Mouse (Mus musculus): ENCODE data around the gene Apoc2. TPM values are rescaled to one million over a fixed set of nuclear protein-coding genes. Genes with fewer than 3 reads are reported as not detected.
"Not testable (repeated sequence)": the region's sequence is repeated elsewhere in the genome, so short reads cannot be mapped to it uniquely, and the experiment has no call there.

Gene Apoc2
- total and polyA plus RNA-seq, 2 experiments from 2014 or later: 0.50 to 0.86 TPM

GRCm38 (mm10) chr7:19688611-19689010 lies 10.9 kb upstream of the Apoc2 start:
- no peak overlapping the region for H3K4me2 ChIP-seq (ENCODE audit: low read depth)
- 88% methylated on average over 2 of the region's 2 CpGs for WGBS
- H3K9ac ChIP-seq: no peak overlapping the region
- H3K27ac ChIP-seq (ENCODE audit: low read depth, low read length): no peak overlapping the region
- ATAC-seq: no peak
- no peaks in the 10 kb centered on the region for H3K9me3 ChIP-seq (ENCODE audit: low read length)
- no peak overlapping the region for H3K4me3 ChIP-seq (ENCODE audit: low read depth, low read length)
- H3K4me1 ChIP-seq (ENCODE audit: insufficient read depth): no peaks in the 10 kb centered on the region
- no peak for TF ChIP-seq CTCF (IDR thresholded peaks at IDR 0.05; ENCODE audit: low read depth)
- no peaks in the 10 kb centered on the region for H3K27me3 ChIP-seq (ENCODE audit: insufficient read depth, low read length)
- H3K36me3 ChIP-seq (ENCODE audit: insufficient read depth): no peaks in the 10 kb centered on the region
- no peak for DNase-seq

- 92% methylated on average over 10 of the region's 10 CpGs for WGBS
- H3K4me3 ChIP-seq (ENCODE audit: low read depth, low read length): no peak overlapping the region
- TF ChIP-seq CTCF (IDR thresholded peaks at IDR 0.05; ENCODE audit: low read depth): no peak
- no peaks in the 10 kb centered on the region for H3K4me1 ChIP-seq (ENCODE audit: insufficient read depth)
- H3K36me3 ChIP-seq (ENCODE audit: insufficient read depth): no peaks in the 10 kb centered on the region
- no peak overlapping the region for H3K4me2 ChIP-seq (ENCODE audit: low read depth)
- H3K27me3 ChIP-seq (ENCODE audit: insufficient read depth, low read length): no peaks in the 10 kb centered on the region
- H3K9ac ChIP-seq: no peak overlapping the region
- DNase-seq: no peak
- no peak for ATAC-seq
- no peaks in the 10 kb centered on the region for H3K9me3 ChIP-seq (ENCODE audit: low read length)
- no peak overlapping the region for H3K27ac ChIP-seq (ENCODE audit: low read depth, low read length)
Observed at GRCm38 (mm10) chr7:19688101-19688500, 10.4 kb upstream of the Apoc2 start.

- H3K27ac ChIP-seq (ENCODE audit: low read depth, low read length); H3K9ac ChIP-seq; H3K9me3 ChIP-seq (ENCODE audit: low read length); H3K36me3 ChIP-seq (ENCODE audit: insufficient read depth); H3K4me1 ChIP-seq (ENCODE audit: insufficient read depth); DNase-seq; H3K4me2 ChIP-seq (ENCODE audit: low read depth); ATAC-seq; H3K4me3 ChIP-seq (ENCODE audit: low read depth, low read length); H3K27me3 ChIP-seq (ENCODE audit: insufficient read depth, low read length): not testable (repeated sequence)
- 75% methylated on average over 8 of the region's 8 CpGs for WGBS
Observed at GRCm38 (mm10) chr7:19686927-19687583, 9.3 kb upstream of the Apoc2 start.

GRCm38 (mm10) chr7:19686521-19686920 lies 8.8 kb upstream of the Apoc2 start:
- no peak overlapping the region for H3K4me3 ChIP-seq (ENCODE audit: low read depth, low read length)
- H3K27me3 ChIP-seq (ENCODE audit: insufficient read depth, low read length): no peaks in the 10 kb centered on the region
- 91% methylated on average over 6 of the region's 6 CpGs for WGBS
- ATAC-seq (no peak), DNase-seq (no peak)
- no peak overlapping the region for H3K27ac ChIP-seq (ENCODE audit: low read depth, low read length)
- H3K36me3 ChIP-seq (ENCODE audit: insufficient read depth): no peaks in the 10 kb centered on the region
- H3K4me1 ChIP-seq (ENCODE audit: insufficient read depth): no peaks in the 10 kb centered on the region
- no peak overlapping the region for H3K4me2 ChIP-seq (ENCODE audit: low read depth)
- no peak overlapping the region for H3K9ac ChIP-seq
- no peak for TF ChIP-seq CTCF (IDR thresholded peaks at IDR 0.05; ENCODE audit: low read depth)
- no peaks in the 10 kb centered on the region for H3K9me3 ChIP-seq (ENCODE audit: low read length)

GRCm38 (mm10) chr7:19685374-19685773 lies 7.6 kb upstream of the Apoc2 start:
- Histone ChIP-seq H3K4me3 (ENCODE audit: low read depth, low read length) (no peak overlapping the region), H3K9me3 (ENCODE audit: low read length) (no peaks in the 10 kb centered on the region), H3K4me2 (ENCODE audit: low read depth) (no peak overlapping the region), H3K27ac (ENCODE audit: low read depth, low read length) (no peak overlapping the region), H3K27me3 (ENCODE audit: insufficient read depth, low read length) (no peaks in the 10 kb centered on the region), H3K4me1 (ENCODE audit: insufficient read depth) (no peaks in the 10 kb centered on the region), H3K9ac (no peak overlapping the region), H3K36me3 (ENCODE audit: insufficient read depth) (no peaks in the 10 kb centered on the region)
- ATAC-seq (no peak), DNase-seq (no peak)
- 57% methylated on average over 4 of the region's 4 CpGs for WGBS
- TF ChIP-seq CTCF (IDR thresholded peaks at IDR 0.05; ENCODE audit: low read depth): no peak

- Histone ChIP-seq H3K4me2 (ENCODE audit: low read depth) (no peak overlapping the region), H3K4me3 (ENCODE audit: low read depth, low read length) (no peak overlapping the region), H3K4me1 (ENCODE audit: insufficient read depth) (no peaks in the 10 kb centered on the region), H3K27me3 (ENCODE audit: insufficient read depth, low read length) (no peaks in the 10 kb centered on the region), H3K27ac (ENCODE audit: low read depth, low read length) (no peak overlapping the region), H3K9me3 (ENCODE audit: low read length) (no peaks in the 10 kb centered on the region), H3K9ac (no peak overlapping the region), H3K36me3 (ENCODE audit: insufficient read depth) (no peaks in the 10 kb centered on the region)
- TF ChIP-seq CTCF (IDR thresholded peaks at IDR 0.05; ENCODE audit: low read depth): no peak
- WGBS: 85% methylated on average over 6 of the region's 6 CpGs
- ATAC-seq (no peak), DNase-seq (no peak)
Observed at GRCm38 (mm10) chr7:19683771-19684201, 6.0 kb upstream of the Apoc2 start.

- no peaks in the 10 kb centered on the region for H3K27me3 ChIP-seq (ENCODE audit: insufficient read depth, low read length)
- no peak overlapping the region for H3K9ac ChIP-seq
- no peak overlapping the region for H3K4me2 ChIP-seq (ENCODE audit: low read depth)
- WGBS: 86% methylated on average over 3 of the region's 3 CpGs
- no peak for DNase-seq
- no peaks in the 10 kb centered on the region for H3K9me3 ChIP-seq (ENCODE audit: low read length)
- ATAC-seq: no peak
- no peak overlapping the region for H3K27ac ChIP-seq (ENCODE audit: low read depth, low read length)
- H3K4me3 ChIP-seq (ENCODE audit: low read depth, low read length): no peak overlapping the region
- no peaks in the 10 kb centered on the region for H3K36me3 ChIP-seq (ENCODE audit: insufficient read depth)
- no peaks in the 10 kb centered on the region for H3K4me1 ChIP-seq (ENCODE audit: insufficient read depth)
- no peak for TF ChIP-seq CTCF (IDR thresholded peaks at IDR 0.05; ENCODE audit: low read depth)
Observed at GRCm38 (mm10) chr7:19682979-19683378, 5.2 kb upstream of the Apoc2 start.

All from forebrain, postnatal 0 days (tissue).